Comparison of ENCODE assay signal across 9 mouse cellular contexts in the genomic region with DNA sequence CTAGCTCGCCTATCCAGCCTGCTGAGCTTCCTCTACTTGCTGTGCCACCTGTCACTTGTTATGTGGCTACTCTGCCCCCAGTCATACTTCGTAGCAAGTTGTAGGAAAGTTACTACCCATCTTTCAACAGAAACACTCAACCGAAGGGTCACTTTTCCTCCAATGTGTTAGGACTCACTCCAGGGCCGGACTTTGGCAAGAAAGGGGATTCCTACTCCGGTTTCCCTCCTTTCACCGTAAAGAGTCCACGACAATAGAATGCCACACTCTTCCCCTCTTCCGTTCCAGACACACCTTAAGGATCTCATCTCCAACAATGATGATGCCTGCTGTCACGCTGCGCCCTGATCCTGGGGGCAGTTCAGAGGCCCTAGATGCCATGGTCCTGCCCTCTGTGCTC. TPM values are rescaled to one million over a fixed set of nuclear protein-coding genes. Genes with fewer than 3 reads are reported as not detected.
DNase-seq lines count a peak whose midpoint lies in the region; ATAC-seq and TF ChIP-seq lines count a peak whose summit lies in the region.
"Had no signal": no experiment of that assay in that cellular context is flagged by ENCODE, and none has a peak within 500 bp of the region (broad histone marks: within the 10 kb centered on the region; RNA-seq: fewer than 3 reads in every experiment).

No protein-coding gene starts in this region.

- TF ChIP-seq POLR2A in heart, adult 2 months (IDR thresholded peaks at IDR 0.05; ENCODE audit: insufficient read depth, low read depth, low read length): no peak

- intact Hi-C loops in heart, adult 2 months (cut with DNase I): loop anchor here (5.0 kb wide), 1 partner anchor 46 kb away; no protein-coding TSS in a partner anchor

- peaks cover 2% of the 10 kb centered on the region; the same call in 1 of the 2 replicates for H3K4me1 ChIP-seq in heart, adult 2 months (ENCODE audit: control insufficient read depth, insufficient read depth, low read length)
- H3K4me1 ChIP-seq in forebrain, embryonic 13.5 days: peaks cover 11% of the 10 kb centered on the region
- H3K4me1 ChIP-seq in liver, embryonic 13.5 days (replicated peaks): peaks cover 32% of the 10 kb centered on the region

- no peaks in the 10 kb centered on the region for H3K9me3 ChIP-seq in forebrain, embryonic 13.5 days (replicated peaks)
- 0 out of 2 replicates have a peak, but pooled peaks cover 2% of the 10 kb centered on the region for H3K9me3 ChIP-seq in liver, embryonic 13.5 days (replicated peaks)

- 66% methylated on average over 10 of the region's 10 CpGs for WGBS in heart, adult 2 months
- 78% methylated on average over 10 of the region's 10 CpGs for WGBS in forebrain, embryonic 13.5 days
- WGBS in liver, embryonic 13.5 days (ENCODE audit: insufficient replicate concordance): 68% methylated on average over 10 of the region's 10 CpGs

- H3K4me3 ChIP-seq in heart, adult 2 months: peak overlapping the region; percentile 72
- peak overlapping the region; percentile 37 for H3K4me3 ChIP-seq in C2C12 (ENCODE audit: insufficient read depth, poor library complexity, severe bottlenecking)
- peak overlapping the region; percentile 59 for H3K4me3 ChIP-seq in forebrain, embryonic 13.5 days
- peak overlapping the region; percentile 68 for H3K4me3 ChIP-seq in liver, embryonic 13.5 days (replicated peaks)

- peak overlapping the region; percentile 91 for H3K27ac ChIP-seq in heart, adult 2 months
- peak overlapping the region; percentile 16; the same call in 1 of the 2 replicates for H3K27ac ChIP-seq in forebrain, embryonic 13.5 days
- peak overlapping the region; percentile 56; the same call in 1 of the 2 replicates for H3K27ac ChIP-seq in liver, embryonic 13.5 days

- peaks cover 11% of the 10 kb centered on the region for H3K79me3 ChIP-seq in C2C12 (ENCODE audit: low read depth)

- DNase-seq in heart, adult 2 months: no peak
- DNase-seq in heart, adult 9 months (ENCODE audit: low spot score in 2 of 2): no peak
- no peak for DNase-seq in liver, embryonic 13.5 days
- DNase-seq in retina, postnatal 1 day: no peak
- DNase-seq in T-cell, adult 2 months (ENCODE audit: low spot score): no peak
- DNase-seq in frontal cortex, postnatal 36 days (ENCODE audit: low spot score in 2 of 2): no peak
- DNase-seq: thymus, postnatal 14 days had no signal

- H3ac ChIP-seq in C2C12 (ENCODE audit: control insufficient read depth, insufficient read length, low read depth): peak overlapping the region; percentile 41

- peak overlapping the region; percentile 79; the same call in 1 of the 2 replicates for H3K9ac ChIP-seq in heart, adult 2 months (ENCODE audit: low read depth, low read length)
- H3K9ac ChIP-seq in forebrain, embryonic 13.5 days: peak overlapping the region; percentile 62
- peak overlapping the region; percentile 74 for H3K9ac ChIP-seq in liver, embryonic 13.5 days

- H3K36me3 ChIP-seq in heart, adult 2 months (ENCODE audit: control insufficient read depth, insufficient read depth, low read length): no peaks in the 10 kb centered on the region
- peaks cover 32% of the 10 kb centered on the region for H3K36me3 ChIP-seq in C2C12 (ENCODE audit: control insufficient read depth, insufficient read depth)
- peaks cover 43% of the 10 kb centered on the region for H3K36me3 ChIP-seq in forebrain, embryonic 13.5 days (ENCODE audit: poor library complexity, severe bottlenecking)
- peaks cover 58% of the 10 kb centered on the region for H3K36me3 ChIP-seq in liver, embryonic 13.5 days

- peak overlapping the region; percentile 78 for H3K4me2 ChIP-seq in forebrain, embryonic 13.5 days
- H3K4me2 ChIP-seq in liver, embryonic 13.5 days: peak overlapping the region; percentile 85

- ATAC-seq in forebrain, embryonic 13.5 days: no peak
- ATAC-seq in liver, embryonic 13.5 days (ENCODE audit: low read depth): no peak

- no peaks in the 10 kb centered on the region for H3K79me2 ChIP-seq in heart, adult 2 months (replicated peaks; ENCODE audit: control insufficient read depth, insufficient read depth, low read length)
- peaks cover 21% of the 10 kb centered on the region for H3K79me2 ChIP-seq in C2C12 (ENCODE audit: control insufficient read depth, insufficient read depth)

- H3K27me3 ChIP-seq in heart, adult 2 months (ENCODE audit: control insufficient read depth, insufficient read depth, low read length): no peaks in the 10 kb centered on the region
- no peaks in the 10 kb centered on the region for H3K27me3 ChIP-seq in C2C12 (ENCODE audit: control insufficient read depth, insufficient read depth, insufficient read length)
- H3K27me3 ChIP-seq in forebrain, embryonic 13.5 days: no peaks in the 10 kb centered on the region
- no peaks in the 10 kb centered on the region for H3K27me3 ChIP-seq in liver, embryonic 13.5 days

- no peak for TF ChIP-seq CTCF in heart, adult 2 months (IDR thresholded peaks at IDR 0.05)
- no peak for TF ChIP-seq CTCF in C2C12 (IDR thresholded peaks at IDR 0.05; ENCODE audit: control insufficient read depth, insufficient read depth, insufficient read length)

- no peak for TF ChIP-seq EP300 in heart, adult 2 months (IDR thresholded peaks at IDR 0.05; ENCODE audit: insufficient read depth, low read depth, low read length)

TF ChIP-seq in C2C12, 6 proteins besides CTCF, POLR2A, EP300 and RAD21:
- TF ChIP-seq CEBPB (IDR thresholded peaks at IDR 0.05; ENCODE audit: low read depth) (no peak), MYOG (IDR thresholded peaks at IDR 0.05; ENCODE audit: control insufficient read depth, extremely low read depth, insufficient read length) (no peak), USF1 (IDR thresholded peaks at IDR 0.05; ENCODE audit: low read depth) (no peak), MYOD1 (IDR thresholded peaks at IDR 0.05; ENCODE audit: control insufficient read depth, insufficient read length, low read depth) (no peak), FOSL1 (IDR thresholded peaks at IDR 0.05; ENCODE audit: insufficient read depth, low read length, poor library complexity, severe bottlenecking) (no peak), MAX (IDR thresholded peaks at IDR 0.05) (no peak)

RNA-seq across cellular contexts. Expression of a gene that starts 0.8 kb away (rescaled TPM):
- total RNA-seq in heart, adult 2 months (2021): 10 to 100 TPM; 56.1 to 59.7 TPM
- polyA plus RNA-seq in heart, adult 2 months (2012; rRNA removed): 81.3 and 89.8 TPM in 2 replicates
- polyA plus RNA-seq in C2C12 (2012; fragmentation: generic; extraction: Trizol): 11.0 TPM
- polyA plus RNA-seq in forebrain, embryonic 13.5 days (2015; fragmentation: Nextera tagmentation; extraction: Ambion mirVana): 36.3 and 39.4 TPM in 2 replicates
- polyA plus RNA-seq in liver, embryonic 13.5 days (2015; fragmentation: Nextera tagmentation; extraction: Ambion mirVana): 18.0 and 18.7 TPM in 2 replicates

RNA-seq across cellular contexts. Expression of a gene that starts 7.3 kb away (rescaled TPM):
- total RNA-seq in heart, adult 2 months (2021): 1 to 10 TPM; 3.3 to 3.5 TPM
- polyA plus RNA-seq in heart, adult 2 months (2012; rRNA removed): 9.0 and 10.7 TPM in 2 replicates
- polyA plus RNA-seq in C2C12 (2012; fragmentation: generic; extraction: Trizol): 446 TPM
- polyA plus RNA-seq in forebrain, embryonic 13.5 days (2015; fragmentation: Nextera tagmentation; extraction: Ambion mirVana): 352 TPM in 2 replicates
- polyA plus RNA-seq in liver, embryonic 13.5 days (2015; fragmentation: Nextera tagmentation; extraction: Ambion mirVana): 282 and 301 TPM in 2 replicates

RNA-seq across cellular contexts. Expression of a gene that starts 7.4 kb away (rescaled TPM):
- total RNA-seq in heart, adult 2 months (2021): 10 to 100 TPM; 31.6 to 32.0 TPM
- polyA plus RNA-seq in heart, adult 2 months (2012; rRNA removed): 32.4 and 50.5 TPM in 2 replicates
- 86.3 TPM for polyA plus RNA-seq in C2C12 (2012; fragmentation: generic; extraction: Trizol)
- polyA plus RNA-seq in forebrain, embryonic 13.5 days (2015; fragmentation: Nextera tagmentation; extraction: Ambion mirVana): 15.9 and 16.7 TPM in 2 replicates
- polyA plus RNA-seq in liver, embryonic 13.5 days (2015; fragmentation: Nextera tagmentation; extraction: Ambion mirVana): 42.3 and 51.4 TPM in 2 replicates

RNA-seq across cellular contexts. Expression of a gene that starts 8.3 kb away (rescaled TPM):
- not detected for total RNA-seq in heart, adult 2 months (2021)
- polyA plus RNA-seq in heart, adult 2 months (2012; rRNA removed): 2.1 and 5.4 TPM in 2 replicates
- polyA plus RNA-seq in C2C12 (2012; fragmentation: generic; extraction: Trizol): not detected
- 0.52 and 0.55 TPM in 2 replicates for polyA plus RNA-seq in forebrain, embryonic 13.5 days (2015; fragmentation: Nextera tagmentation; extraction: Ambion mirVana)
- not detected in 2 replicates for polyA plus RNA-seq in liver, embryonic 13.5 days (2015; fragmentation: Nextera tagmentation; extraction: Ambion mirVana)

RNA-seq across cellular contexts. Expression of a gene that starts 16.3 kb away (rescaled TPM):
- total RNA-seq in heart, adult 2 months (2021): 10 to 100 TPM; 20.5 to 23.4 TPM
- 21.5 and 21.9 TPM in 2 replicates for polyA plus RNA-seq in heart, adult 2 months (2012; rRNA removed)
- 29.5 TPM for polyA plus RNA-seq in C2C12 (2012; fragmentation: generic; extraction: Trizol)
- 0.41 and 0.67 TPM in 2 replicates for polyA plus RNA-seq in forebrain, embryonic 13.5 days (2015; fragmentation: Nextera tagmentation; extraction: Ambion mirVana)
- 0.97 and 1.8 TPM in 2 replicates for polyA plus RNA-seq in liver, embryonic 13.5 days (2015; fragmentation: Nextera tagmentation; extraction: Ambion mirVana)

Comparison
In these comparisons a context has a peak if more than half of its experiments do, and no peak if none do; other contexts are left out.
1. H3K27ac ChIP-seq: peak in every context shown above with its lines; median percentile 91 in heart, adult 2 months; 56 in liver, embryonic 13.5 days; 16 in forebrain, embryonic 13.5 days.
2. RNA of a gene that starts 7.3 kb away (polyA plus RNA-seq): 446 TPM in C2C12 (single experiment), 352 TPM in forebrain, embryonic 13.5 days and 282 to 301 TPM in liver, embryonic 13.5 days; 9.0 to 10.7 TPM in heart, adult 2 months; every median in the first group is over 10 times any median in the second.
3. Peak in every context shown above with its lines, with median percentiles within 50 percentile points of each other: H3K4me3 ChIP-seq and H3K9ac ChIP-seq.